Mouse (Mus musculus): ENCODE data around the gene Olfr513. TPM values are rescaled to one million over a fixed set of nuclear protein-coding genes. Genes with fewer than 3 reads are reported as not detected.

Olfr513 gene
- not detected in 2 replicates for polyA plus RNA-seq (2015; fragmentation: Nextera tagmentation; extraction: Ambion mirVana)

DNA sequence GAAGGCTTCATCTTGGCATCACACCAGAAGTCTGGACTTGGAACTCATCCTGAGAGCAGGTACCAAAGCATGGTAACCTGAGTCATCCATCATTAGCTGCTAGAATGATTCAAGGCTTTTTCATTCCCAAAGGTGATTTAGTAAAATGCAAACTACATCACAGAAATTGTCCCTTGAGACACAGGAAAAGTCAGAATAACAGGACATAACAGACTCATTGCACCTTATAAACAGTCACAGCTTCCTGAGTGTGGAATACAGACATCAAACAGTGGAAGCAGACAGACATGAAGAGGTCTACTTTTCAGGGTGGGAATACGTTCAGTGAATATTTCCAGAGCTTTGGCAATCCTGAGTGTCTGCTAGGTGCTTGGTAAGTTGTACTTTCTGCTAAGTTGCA, at the start of gene Olfr513:
Olfr513 (plus strand) TSS at position 301 of the 400 bp plus-strand sequence.
- Histone ChIP-seq H3K4me1 (no peaks in the 10 kb centered on the region), H3K4me3 (replicated peaks) (no peak within 1 kb of the TSS), H3K27me3 (no peaks in the 10 kb centered on the region), H3K4me2 (no peak within 1 kb of the TSS), H3K36me3 (no peaks in the 10 kb centered on the region), H3K27ac (no peak within 1 kb of the TSS), H3K9me3 (replicated peaks) (no peaks in the 10 kb centered on the region), H3K9ac (no peak within 1 kb of the TSS)
- 63% methylated on average over 1 of the region's 1 CpGs for whole genome bisulfite sequencing
- no peak for ATAC-seq (replicated peaks; ENCODE audit: low FRiP score)

DNA sequence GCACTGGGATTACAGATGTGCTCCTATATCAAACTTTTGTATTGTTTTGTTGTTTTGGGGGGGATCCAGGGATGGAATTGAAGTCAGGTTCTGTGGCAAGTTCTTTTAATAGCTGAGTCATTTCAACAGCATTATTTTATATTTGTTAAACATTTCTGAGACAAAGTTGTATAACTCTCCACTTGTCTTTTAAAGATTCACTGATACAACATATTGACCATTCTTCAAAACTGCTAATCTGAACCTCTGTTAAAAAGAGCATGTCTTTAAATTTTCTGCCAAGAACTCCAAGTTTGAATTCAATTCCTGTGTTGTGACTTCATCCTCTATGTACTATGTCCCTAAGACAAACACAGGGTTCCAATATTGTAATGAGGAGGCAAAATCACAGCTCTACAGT, 37.8 kb upstream of the Olfr513 start, which contains the start of gene Olfr512:
Olfr512 (plus strand) TSS at position 301 of the 400 bp plus-strand sequence.
- H3K27me3 ChIP-seq, result no peaks in the 10 kb centered on the region
- no peak for ATAC-seq (replicated peaks; ENCODE audit: low FRiP score)
- no peak within 1 kb of the TSS for H3K27ac ChIP-seq
- H3K9ac ChIP-seq, result no peak within 1 kb of the TSS
- no peak within 1 kb of the TSS for H3K4me2 ChIP-seq
- no peaks in the 10 kb centered on the region for H3K4me1 ChIP-seq
- no peaks in the 10 kb centered on the region for H3K9me3 ChIP-seq (replicated peaks)
- no peaks in the 10 kb centered on the region for H3K36me3 ChIP-seq
- no peak within 1 kb of the TSS for H3K4me3 ChIP-seq (replicated peaks)

DNA sequence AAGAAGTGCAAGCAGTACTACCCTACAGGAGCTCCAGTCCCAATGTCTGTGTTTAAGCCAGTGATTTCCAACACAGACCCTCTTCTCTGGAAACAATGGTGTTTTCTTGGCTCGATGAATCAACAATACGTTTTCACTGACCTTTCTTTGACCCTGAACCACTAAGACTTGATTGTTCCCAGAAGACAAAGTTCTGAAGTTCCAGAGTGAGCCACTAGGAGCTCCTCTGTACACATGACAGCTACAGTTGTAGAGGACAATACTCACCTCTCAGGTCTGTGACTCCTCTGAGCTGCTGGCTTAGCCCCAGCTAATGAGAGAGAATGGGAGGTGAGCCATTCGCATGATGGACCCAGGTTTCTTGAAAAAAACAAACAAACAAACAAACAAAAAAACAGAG, 9.6 kb downstream of the Olfr513 start:
- Histone ChIP-seq H3K4me3 (replicated peaks) (no peak overlapping the region), H3K9me3 (replicated peaks) (no peaks in the 10 kb centered on the region), H3K27me3 (no peaks in the 10 kb centered on the region), H3K4me1 (no peaks in the 10 kb centered on the region), H3K9ac (no peak overlapping the region), H3K36me3 (no peaks in the 10 kb centered on the region), H3K27ac (no peak overlapping the region), H3K4me2 (no peak overlapping the region)
- 40% methylated on average over 3 of the region's 3 CpGs for WGBS
- no peak for ATAC-seq (replicated peaks; ENCODE audit: low FRiP score)

DNA sequence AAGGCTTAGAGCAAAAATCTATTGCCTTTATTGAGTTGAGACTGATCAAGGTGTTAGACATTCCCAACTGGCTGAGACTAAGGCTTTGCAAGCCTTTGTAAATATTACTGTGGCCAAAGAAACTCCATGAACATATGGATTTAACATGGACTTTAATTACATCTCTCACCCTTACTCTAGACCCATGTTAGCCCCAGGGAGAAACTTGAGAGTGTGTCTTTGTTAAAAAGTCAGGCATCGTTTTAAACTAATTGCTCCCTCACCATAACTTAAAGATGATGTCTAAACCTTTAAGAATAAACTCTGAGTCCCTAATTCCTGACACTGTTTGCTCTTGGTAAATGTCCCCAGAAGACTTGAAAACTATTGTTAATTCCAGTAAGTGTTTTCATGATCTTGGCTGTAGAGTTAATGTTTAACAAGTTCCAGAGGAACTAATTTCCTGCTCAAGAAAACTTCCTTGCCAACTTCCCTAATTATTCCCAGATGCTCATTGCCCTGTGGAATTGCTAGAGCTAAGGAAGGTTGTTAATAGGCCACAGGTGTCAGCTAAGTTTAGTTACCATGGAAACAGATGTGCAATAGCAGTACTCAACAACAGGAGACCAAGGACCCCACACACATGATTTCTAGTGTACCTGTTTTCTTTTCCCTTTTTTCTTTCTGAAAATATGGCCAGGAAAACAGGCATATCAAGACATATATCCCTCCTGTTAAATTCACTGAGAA, 46.6 kb downstream of the Olfr513 start:
- no peaks in the 10 kb centered on the region for H3K36me3 ChIP-seq
- no peaks in the 10 kb centered on the region for H3K4me1 ChIP-seq
- H3K27me3 ChIP-seq, result no peaks in the 10 kb centered on the region
- H3K4me3 ChIP-seq (replicated peaks), result no peak overlapping the region
- no peak overlapping the region for H3K4me2 ChIP-seq
- no peak overlapping the region for H3K9ac ChIP-seq
- 18% methylated on average over 1 of the region's 1 CpGs for WGBS
- ATAC-seq (replicated peaks; ENCODE audit: low FRiP score), result peak; percentile 81
- H3K9me3 ChIP-seq (replicated peaks), result no peaks in the 10 kb centered on the region
- H3K27ac ChIP-seq, result peak overlapping the region; percentile 20; the same call in 1 of the 2 replicates

Other genes starting within 250 kb of the Olfr513 start
- not detected in 2 replicates for gene Olfr502, start 225.9 kb upstream of the Olfr513 start, polyA plus RNA-seq (2015; fragmentation: Nextera tagmentation; extraction: Ambion mirVana)
- not detected in 2 replicates for gene Olfr503, start 206.4 kb upstream of the Olfr513 start, polyA plus RNA-seq (2015; fragmentation: Nextera tagmentation; extraction: Ambion mirVana)
- not detected in 2 replicates for gene Olfr504, start 185.2 kb upstream of the Olfr513 start, polyA plus RNA-seq (2015; fragmentation: Nextera tagmentation; extraction: Ambion mirVana)
- gene Olfr506, start 140.2 kb upstream of the Olfr513 start, polyA plus RNA-seq (2015; fragmentation: Nextera tagmentation; extraction: Ambion mirVana), result 0.04 TPM in 1 of 2 replicates, not detected in the other
- gene Olfr507, start 129.2 kb upstream of the Olfr513 start, polyA plus RNA-seq (2015; fragmentation: Nextera tagmentation; extraction: Ambion mirVana), result not detected in 2 replicates
- gene Olfr508, start 121.0 kb upstream of the Olfr513 start, polyA plus RNA-seq (2015; fragmentation: Nextera tagmentation; extraction: Ambion mirVana), result not detected in 2 replicates
- 0.04 TPM in 1 of 2 replicates, not detected in the other for gene Olfr509, start 99.1 kb upstream of the Olfr513 start, polyA plus RNA-seq (2015; fragmentation: Nextera tagmentation; extraction: Ambion mirVana)
- not detected in 2 replicates for gene Olfr510, start 84.6 kb upstream of the Olfr513 start, polyA plus RNA-seq (2015; fragmentation: Nextera tagmentation; extraction: Ambion mirVana)
- gene Olfr512, start 37.7 kb upstream of the Olfr513 start, polyA plus RNA-seq (2015; fragmentation: Nextera tagmentation; extraction: Ambion mirVana), result not detected in 2 replicates
- gene Olfr514, start 75.0 kb downstream of the Olfr513 start, polyA plus RNA-seq (2015; fragmentation: Nextera tagmentation; extraction: Ambion mirVana), result not detected in 2 replicates
- gene Olfr516, start 99.6 kb downstream of the Olfr513 start, polyA plus RNA-seq (2015; fragmentation: Nextera tagmentation; extraction: Ambion mirVana), result not detected in 2 replicates
- not detected in 2 replicates for gene Olfr517, start 121.4 kb downstream of the Olfr513 start, polyA plus RNA-seq (2015; fragmentation: Nextera tagmentation; extraction: Ambion mirVana)
- gene Olfr518, start 134.0 kb downstream of the Olfr513 start, polyA plus RNA-seq (2015; fragmentation: Nextera tagmentation; extraction: Ambion mirVana), result not detected in 2 replicates
- gene Olfr519, start 143.4 kb downstream of the Olfr513 start, polyA plus RNA-seq (2015; fragmentation: Nextera tagmentation; extraction: Ambion mirVana), result not detected in 2 replicates
- gene Nlrp10, start 179.2 kb downstream of the Olfr513 start, polyA plus RNA-seq (2015; fragmentation: Nextera tagmentation; extraction: Ambion mirVana), result 0.06 TPM in 1 of 2 replicates, not detected in the other
- gene Eif3f, start 183.4 kb downstream of the Olfr513 start, polyA plus RNA-seq (2015; fragmentation: Nextera tagmentation; extraction: Ambion mirVana), result 83.1 and 86.6 TPM in 2 replicates
- 1.4 and 2.4 TPM in 2 replicates for gene Tub, start 199.4 kb downstream of the Olfr513 start, polyA plus RNA-seq (2015; fragmentation: Nextera tagmentation; extraction: Ambion mirVana)